Mouse (Mus musculus) CH12F3 (cell line): ENCODE data around the gene Fam45a.

Source experiments
- in situ Hi-C: fragments of 300-500 bp; cut with MboI; formaldehyde crosslinking; loops from 2 replicates; pipeline ENCODE4 v1.14.3; 2020; ENCODE audit warnings: low sequenced_read_pairs

The Fam45a gene

DNA sequence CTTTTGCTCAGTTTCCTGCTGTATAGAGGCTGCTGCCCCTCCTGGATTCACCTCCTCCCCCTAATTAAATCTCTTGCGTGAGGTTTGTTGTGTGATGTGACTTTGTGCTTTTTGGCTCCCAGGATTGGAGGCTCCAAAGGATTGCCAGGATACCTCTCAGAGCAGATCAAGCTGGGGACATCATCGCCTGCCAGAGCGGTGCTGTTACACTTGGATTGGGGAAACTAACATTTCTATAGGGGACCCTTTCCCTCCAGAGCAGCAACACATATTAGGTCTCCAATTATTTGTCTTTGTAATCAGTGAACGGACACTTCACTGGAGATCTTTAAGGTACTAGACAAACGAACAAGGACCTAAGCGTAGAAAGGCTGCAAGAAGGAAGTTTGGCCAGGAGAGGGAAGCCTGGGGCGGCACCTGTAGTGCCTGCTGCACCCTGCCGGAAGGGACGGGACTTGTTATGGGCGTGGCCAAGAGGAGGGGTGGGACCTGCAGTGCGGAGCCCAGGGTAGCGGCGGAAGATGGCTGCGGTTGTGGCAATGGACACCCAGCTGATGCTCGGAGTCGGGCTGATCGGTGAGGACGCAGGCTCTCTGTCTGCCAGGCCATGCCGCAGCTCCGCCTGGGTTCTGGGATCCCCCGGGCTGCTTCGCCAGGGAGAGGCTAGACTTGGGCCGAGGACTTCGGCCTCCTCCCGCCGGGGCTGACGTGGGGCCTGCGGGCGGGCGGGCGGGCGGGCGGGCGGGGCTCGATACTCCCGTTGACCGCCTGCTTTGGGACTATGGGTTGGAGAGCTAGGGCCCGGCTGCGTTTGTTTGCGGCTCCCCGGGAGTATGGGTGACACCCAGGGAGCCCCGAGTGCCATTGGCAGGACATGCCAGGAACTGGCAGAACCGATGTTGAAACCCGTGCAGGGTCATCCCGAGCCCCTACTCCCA is at the start of gene Fam45a:
TSS of gene Fam45a (plus strand) at position 488 of the 938 bp plus-strand sequence.
- in situ Hi-C loops = no loop called here

DNA sequence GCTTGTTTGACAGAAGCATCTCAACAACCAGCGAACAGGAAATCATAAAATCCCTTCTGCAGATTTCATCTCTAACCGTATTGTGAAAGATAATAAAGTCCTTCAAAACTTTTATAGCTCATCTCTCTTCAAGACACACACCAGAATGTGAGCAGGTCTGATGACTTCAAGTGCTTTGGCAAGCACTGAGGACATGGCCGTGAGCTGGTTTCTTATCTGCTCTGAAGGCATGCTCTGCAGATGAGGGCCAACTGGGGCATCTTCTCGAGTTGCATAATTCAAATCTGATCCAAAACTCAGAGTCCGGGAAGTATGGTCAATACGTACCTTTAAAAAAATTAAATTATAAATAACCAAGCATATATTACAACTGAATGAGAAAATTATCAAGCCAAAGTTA is 38.0 kb upstream of the Fam45a start:
- in situ Hi-C loops = no loop called here

GRCm38 (mm10) chr19:60782034-60782433 is 29.4 kb upstream of the Fam45a start:
- in situ Hi-C loops = no loop called here

GRCm38 (mm10) chr19:60784712-60785111 is 26.7 kb upstream of the Fam45a start:
- in situ Hi-C loops = no loop called here

GRCm38 (mm10) chr19:60787465-60788150 is 23.8 kb upstream of the Fam45a start:
- in situ Hi-C loops = no loop called here

DNA sequence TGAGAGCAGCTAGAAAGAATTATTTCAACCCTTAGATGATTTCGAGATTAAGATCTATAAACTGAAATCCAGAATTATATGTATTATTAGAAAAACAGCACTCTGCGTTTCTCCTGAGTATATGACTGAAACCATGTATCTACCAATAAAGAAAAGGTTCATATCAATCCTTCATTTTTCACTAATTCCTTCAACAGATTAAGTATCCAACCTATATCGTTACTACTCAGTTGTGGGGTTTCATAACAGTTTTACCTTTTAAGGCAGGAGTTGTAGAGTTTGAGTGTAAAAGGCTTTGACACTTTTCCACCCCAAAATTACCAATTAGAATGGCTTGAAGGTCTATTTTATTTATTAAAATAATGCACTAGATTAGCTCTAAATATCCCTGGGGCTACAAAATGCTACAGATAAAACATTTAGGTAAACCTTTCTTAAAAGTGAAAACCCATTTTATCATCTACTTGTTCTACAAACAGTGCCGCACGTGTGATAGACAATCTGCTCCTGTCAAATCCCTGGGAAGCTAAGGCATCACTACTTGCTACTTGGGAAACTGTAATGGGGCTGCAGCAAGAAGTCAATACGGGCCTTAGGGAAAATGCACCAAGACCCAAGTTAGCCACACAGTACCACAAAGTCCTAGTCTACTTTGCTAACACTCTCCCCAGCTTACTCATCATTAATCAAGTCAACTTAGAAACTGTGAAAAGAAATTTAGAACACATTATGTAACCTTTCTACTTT is 23.0 kb upstream of the Fam45a start:
- in situ Hi-C loops = no loop called here

DNA sequence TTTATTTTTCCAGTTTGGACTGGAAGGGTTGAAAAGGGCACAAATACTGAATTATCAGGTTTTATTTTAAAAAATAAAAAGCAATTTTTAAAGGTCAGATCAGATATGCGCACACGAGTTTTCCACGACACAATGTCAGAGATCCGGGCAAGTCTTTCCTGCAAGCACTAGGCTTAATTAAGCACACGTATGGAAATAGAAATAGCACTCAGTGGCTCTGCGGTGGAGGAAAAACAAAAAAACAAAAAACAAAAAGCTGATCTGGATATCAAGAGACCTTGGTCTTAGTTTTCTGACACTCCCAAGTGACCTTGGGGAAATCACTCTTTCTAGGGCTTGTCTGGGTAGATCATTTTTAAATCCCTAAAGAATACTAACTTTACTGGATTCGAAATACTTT is 21.9 kb upstream of the Fam45a start:
- in situ Hi-C loops = no loop called here

- in situ Hi-C loops = no loop called here
Observed at GRCm38 (mm10) chr19:60789919-60790506, 21.4 kb upstream of the Fam45a start.

DNA sequence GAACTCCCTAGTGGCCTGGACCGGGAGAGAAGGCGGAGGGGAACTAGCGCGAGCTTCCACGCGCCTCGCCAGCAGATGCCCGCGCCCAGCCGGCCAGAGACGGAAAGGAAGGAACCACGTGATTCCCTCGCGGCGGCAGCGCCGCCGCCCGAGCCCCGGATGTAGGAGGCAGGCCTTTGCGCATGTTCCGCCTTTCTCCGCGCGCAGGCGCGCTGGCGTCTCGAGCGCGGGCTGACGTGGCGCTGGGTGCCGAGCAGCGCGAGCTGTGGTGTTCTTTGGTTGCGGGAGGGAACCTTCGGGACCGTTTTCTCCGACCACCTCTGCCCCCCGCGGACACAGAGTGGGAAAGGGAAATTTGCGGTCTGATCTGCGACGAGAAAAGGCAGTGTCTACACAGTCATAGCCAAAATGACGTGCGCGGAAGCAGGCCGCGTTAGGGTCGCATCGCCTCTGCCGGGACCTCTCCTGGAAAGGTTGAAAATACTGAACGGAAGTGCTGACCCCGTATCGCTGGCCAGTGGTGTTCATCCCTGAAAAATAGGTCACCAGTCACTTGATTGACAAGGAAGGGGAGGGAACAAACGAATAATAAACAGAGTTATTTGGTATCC is 20.7 kb upstream of the Fam45a start, which contains the start of gene Eif3a:
TSS of gene Eif3a (minus strand) at position 108 of the 611 bp plus-strand sequence.
- in situ Hi-C loops = no loop called here

DNA sequence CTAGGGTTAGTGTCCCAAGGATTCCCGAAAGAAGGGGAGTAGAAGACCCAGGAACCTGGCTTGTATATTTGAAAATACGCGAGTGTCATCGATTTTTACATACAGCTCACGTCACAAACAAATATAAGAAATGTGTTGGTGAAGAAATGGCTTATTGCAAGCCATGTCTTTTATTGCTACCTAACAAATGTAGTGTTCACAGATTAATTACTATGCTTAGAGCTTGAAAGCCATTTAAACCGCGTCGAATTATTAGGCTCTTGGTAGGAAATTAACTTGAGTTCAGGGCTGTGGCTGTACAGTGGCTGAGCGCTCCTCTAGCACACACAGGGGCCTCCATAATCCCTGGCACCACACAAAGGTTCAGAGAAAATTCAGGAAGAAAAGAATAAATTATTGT is 20.2 kb upstream of the Fam45a start:
- in situ Hi-C loops = no loop called here

DNA sequence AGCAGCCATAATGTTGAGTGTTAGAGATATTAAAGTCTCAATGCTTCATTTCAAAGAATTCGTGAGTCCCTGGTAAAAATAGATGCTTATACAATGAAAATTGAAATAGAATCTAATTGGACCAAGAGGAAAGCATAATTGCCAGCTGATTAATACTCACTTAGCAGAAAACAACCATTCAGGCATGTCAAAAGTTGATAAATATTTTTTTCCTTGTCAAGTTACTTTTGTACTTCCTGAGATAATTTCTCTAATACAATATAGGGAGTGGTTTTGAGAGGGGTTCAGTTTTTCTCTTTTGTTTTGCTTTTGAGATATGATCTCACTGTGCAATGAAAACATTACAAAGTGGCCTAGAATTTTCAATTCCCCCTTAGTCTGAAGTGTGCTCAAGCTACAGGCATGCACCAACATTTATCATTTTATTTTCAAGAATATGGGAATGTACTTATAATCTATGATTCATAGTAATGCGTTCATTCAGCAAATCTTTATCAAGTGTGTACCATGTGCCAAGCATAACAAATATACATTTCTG is 18.1 kb upstream of the Fam45a start:
- in situ Hi-C loops = no loop called here

DNA sequence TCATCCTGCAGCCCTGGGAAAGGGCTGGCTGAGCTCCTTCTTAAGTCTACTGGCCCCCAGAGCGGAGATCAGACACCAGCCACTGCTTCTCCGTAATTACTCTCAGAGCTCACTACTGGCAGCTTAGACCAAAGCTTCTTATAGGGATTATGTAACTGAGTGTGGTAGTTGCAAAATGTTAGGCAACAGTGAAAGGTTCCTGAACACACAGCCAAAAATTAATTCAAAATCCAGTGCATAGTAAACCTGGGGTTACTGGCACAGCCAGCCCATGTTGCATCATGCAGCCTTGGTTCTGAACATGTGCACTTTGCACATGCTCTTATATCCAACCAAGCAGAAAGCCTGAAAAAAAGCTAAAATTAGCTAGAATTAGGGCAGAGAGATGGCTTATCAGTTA is 16.1 kb upstream of the Fam45a start:
- in situ Hi-C loops = no loop called here

DNA sequence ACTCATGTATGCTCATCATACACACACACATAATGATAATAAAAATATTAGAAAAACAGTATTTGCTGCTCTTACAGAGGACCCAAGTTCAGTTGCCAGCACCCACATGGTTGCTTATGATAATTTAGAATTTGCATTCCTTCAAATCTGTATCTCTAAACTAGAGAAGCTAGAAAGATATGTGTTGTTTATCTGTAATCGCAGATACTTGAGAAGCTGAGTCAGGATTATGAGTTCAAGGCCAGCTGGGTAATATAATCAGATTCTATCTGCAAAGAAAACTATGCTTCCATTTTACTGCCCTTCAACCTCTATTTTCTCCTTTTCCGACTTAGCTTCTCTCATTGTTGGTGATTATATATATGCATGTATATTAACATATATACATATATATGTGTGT is 14.0 kb upstream of the Fam45a start:
- in situ Hi-C loops = no loop called here

- in situ Hi-C loops = no loop called here
Observed at GRCm38 (mm10) chr19:60799867-60800569, 11.4 kb upstream of the Fam45a start.

DNA sequence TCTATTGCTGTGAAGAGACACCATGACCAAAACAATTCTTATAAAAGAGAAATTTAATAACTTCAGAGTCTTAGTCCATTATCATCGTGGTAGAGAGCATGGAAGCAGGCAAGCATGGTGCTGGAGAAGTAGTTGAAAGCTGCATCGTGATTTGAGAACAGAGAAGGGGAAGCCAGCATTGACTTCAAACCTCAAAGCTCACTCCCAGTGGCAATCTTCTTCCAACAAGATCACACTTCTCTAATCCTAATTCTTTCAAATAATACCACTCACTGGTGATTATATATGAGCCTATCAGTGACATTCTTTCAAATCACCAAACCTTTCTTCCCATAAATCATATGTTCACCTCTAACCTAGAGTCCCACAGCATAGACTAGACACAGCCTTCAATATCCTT is 6.5 kb upstream of the Fam45a start:
- in situ Hi-C loops = no loop called here

DNA sequence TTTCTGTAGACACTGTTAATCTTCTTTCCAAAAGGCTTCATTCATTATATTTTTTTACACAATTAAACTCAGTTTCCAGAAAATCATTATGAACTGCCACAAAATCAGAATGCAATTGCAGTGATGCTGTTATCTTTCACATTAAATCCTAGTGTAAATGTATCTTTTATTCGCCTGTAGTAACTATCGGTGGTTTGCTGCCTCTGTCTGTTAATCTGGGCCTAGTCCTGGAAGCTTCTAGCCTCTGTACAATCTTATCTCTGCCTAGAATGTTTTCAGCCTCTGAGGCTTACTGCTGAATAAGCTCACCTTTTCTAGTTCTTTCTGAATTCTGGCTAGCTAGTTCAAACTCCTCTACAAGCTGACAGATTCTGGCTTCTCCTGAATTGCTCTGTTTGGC is 1.5 kb upstream of the Fam45a start:
- in situ Hi-C loops = no loop called here

DNA sequence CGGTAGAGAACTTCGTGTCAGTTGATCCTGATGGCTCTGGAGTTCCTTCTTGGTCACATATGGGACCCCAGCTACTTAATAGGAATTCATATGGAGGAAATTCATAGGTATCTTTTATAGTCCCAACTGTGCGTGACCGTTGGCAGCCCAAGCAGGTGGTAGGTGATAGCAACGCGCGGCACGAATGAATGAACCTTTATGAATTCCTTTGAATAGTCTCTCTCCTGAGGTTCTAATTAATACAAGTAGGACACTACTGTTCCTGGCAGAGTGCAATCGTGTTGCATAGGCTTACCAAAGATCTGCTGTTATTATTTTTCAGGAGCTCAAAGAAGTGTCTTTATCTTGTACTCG is 628 bp downstream of the Fam45a start:
- in situ Hi-C loops = no loop called here

DNA sequence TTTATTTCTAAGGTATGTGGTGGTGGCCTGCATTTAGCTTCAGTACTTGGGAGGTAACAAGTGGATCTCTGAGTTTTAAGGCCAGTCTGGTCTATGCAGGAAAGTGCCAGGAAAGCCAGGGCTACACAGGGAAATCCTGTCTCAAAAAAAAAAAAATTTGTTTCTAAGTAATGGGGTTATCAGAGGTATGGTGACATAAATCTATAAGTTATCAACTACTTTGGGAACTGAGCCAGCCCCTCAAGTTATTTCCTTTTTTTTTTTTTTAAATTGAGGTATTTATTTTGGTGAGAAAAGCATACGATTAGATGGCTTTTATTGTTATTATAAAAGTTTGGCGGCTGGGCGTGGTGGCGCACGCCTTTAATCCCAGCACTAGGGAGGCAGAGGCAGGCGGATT is 1.7 kb downstream of the Fam45a start:
- in situ Hi-C loops = no loop called here

DNA sequence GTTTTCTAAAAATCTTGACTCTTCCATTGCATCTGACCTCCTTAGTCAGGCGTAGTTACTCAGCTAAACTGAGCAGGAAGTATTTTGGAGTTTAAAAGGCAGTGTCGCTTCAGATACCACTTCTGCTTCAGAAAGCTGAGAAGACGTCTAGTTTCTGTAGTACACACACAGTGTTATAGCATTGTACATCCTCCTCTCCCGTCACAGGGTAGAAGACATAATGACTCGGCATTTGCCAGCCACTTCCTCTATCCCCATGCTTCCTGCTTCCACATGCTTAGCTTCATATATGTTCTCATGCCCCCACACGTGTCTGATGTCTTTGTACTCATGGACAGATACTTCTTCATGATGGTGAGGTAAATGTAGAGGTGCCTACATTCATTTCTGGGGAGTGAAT is 7.3 kb downstream of the Fam45a start:
- in situ Hi-C loops = no loop called here

DNA sequence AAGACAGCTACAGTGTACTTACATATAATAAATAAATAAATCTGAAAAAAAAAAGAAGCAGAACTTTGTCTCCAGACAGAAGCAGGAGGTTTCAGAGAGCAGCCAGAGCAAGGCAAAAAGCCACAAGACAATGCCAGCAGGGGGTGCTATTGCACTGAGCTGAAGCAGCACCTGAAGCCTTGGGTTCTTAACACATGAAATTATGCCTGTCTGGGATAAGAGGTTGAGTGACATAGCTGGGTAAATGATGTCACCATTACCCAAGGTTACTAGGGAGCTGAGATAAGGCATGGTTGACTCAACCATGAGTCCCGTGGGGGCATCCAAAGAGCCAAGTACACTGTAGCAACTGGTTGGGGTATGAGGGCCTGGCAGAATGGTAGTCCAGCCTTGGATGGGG is 26.4 kb downstream of the Fam45a start:
- in situ Hi-C loops = no loop called here
